Mouse (Mus musculus) heart, postnatal 0 days (tissue): ENCODE measurements around the gene Ptpn13.

ENCODE experiments used
- CTCF ChIP-seq: IDR thresholded peaks from 2 replicates; pipeline ENCODE4 v1.5.1; 2016; ENCODE audit warnings: antibody characterized with exemption, control low read depth, low read depth
- EP300 ChIP-seq: IDR thresholded peaks from 2 replicates; pipeline ENCODE4 v1.6.1; 2016; ENCODE audit warnings: antibody characterized with exemption, low read depth

GRCm38 (mm10) chr5:103437714-103438113 lies 12.7 kb downstream of the Ptpn13 start:
- TF ChIP-seq EP300, result no peak
- TF ChIP-seq CTCF, result no peak
